Mouse (Mus musculus) brain, embryonic 14.5 days (tissue): ENCODE data around the gene Dscaml1. TPM values are rescaled to one million over a fixed set of nuclear protein-coding genes. Genes with fewer than 3 reads are reported as not detected.

ENCODE experiments used
- DNase-seq: peaks from one replicate; pipeline ENCODE4 v3.0.0-alpha.2; 2011; ENCODE audit warnings: low read depth
- CTCF ChIP-seq: fragments of 200-500 bp; IDR thresholded peaks from 2 replicates; pipeline ENCODE4 v1.5.1; 2012; ENCODE audit warnings: inconsistent platforms, mild to moderate bottlenecking, moderate library complexity, borderline replicate concordance; ENCODE audit not compliant: insufficient read depth, insufficient read length; ENCODE audit errors: extremely low read depth
- POLR2A ChIP-seq: fragments of 200-500 bp; IDR thresholded peaks from 2 replicates; pipeline ENCODE4 v1.6.1; 2012; ENCODE audit warnings: mild to moderate bottlenecking, inconsistent platforms, borderline replicate concordance; ENCODE audit not compliant: poor library complexity, insufficient read depth, insufficient read length, severe bottlenecking; ENCODE audit errors: extremely low read depth
- polyA plus RNA-seq: library from polyadenylated mRNA; depleted of rRNA; stranded (reverse); fragments of >200 nt; gene quantifications from 2 replicates; pipeline ENCODE4 v1.2.3, GENCODE M21; 2012; rRNA removed

The Dscaml1 gene
- polyA plus RNA-seq: 34.3 and 36.8 TPM in 2 replicates

DNA sequence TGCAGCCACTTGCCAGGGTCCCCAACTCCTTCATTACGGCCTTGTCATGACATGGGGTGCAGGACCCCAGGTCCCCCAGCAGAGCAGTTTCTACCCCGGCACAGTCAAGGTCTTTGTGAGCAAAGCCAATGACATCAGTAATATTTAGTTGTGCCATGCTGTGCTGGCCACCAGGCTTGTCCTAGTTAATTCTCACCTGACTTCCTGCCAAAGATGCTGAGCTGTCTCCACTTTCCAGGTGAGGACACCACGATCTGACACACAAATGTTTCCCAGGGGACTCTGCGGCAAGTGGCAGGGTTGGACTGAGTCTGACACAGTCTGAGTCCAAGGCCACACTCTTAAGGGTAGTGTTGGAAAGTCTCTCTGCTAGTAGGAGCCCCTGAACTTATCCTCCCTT lies at the start of gene Dscaml1:
Gene Dscaml1 (plus strand): TSS at position 173 of the 400 bp plus-strand sequence.
- no peak for TF ChIP-seq CTCF
- TF ChIP-seq POLR2A: no peak
- no peak for DNase-seq

DNA sequence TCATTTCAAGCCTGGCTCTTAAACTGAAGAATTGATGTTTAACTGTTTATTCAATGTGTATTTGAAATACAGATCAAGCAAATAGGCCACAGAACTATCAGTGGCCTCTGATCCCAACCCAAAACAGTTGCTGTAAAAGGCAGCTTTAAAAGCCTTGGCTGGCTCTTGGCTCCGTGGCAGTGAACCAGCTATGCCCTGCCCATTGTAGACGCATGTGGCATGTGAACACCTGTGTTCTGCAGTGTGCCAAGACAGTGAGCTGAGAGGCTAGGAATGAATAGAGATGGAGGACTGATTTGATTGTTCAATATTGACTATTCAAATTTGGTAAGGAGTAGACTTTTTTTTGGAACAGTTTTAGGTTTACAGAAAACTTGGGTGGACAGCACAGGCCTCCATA lies 49.5 kb upstream of the Dscaml1 start:
- DNase-seq: peak; percentile 32
- TF ChIP-seq POLR2A: no peak
- no peak for TF ChIP-seq CTCF

DNA sequence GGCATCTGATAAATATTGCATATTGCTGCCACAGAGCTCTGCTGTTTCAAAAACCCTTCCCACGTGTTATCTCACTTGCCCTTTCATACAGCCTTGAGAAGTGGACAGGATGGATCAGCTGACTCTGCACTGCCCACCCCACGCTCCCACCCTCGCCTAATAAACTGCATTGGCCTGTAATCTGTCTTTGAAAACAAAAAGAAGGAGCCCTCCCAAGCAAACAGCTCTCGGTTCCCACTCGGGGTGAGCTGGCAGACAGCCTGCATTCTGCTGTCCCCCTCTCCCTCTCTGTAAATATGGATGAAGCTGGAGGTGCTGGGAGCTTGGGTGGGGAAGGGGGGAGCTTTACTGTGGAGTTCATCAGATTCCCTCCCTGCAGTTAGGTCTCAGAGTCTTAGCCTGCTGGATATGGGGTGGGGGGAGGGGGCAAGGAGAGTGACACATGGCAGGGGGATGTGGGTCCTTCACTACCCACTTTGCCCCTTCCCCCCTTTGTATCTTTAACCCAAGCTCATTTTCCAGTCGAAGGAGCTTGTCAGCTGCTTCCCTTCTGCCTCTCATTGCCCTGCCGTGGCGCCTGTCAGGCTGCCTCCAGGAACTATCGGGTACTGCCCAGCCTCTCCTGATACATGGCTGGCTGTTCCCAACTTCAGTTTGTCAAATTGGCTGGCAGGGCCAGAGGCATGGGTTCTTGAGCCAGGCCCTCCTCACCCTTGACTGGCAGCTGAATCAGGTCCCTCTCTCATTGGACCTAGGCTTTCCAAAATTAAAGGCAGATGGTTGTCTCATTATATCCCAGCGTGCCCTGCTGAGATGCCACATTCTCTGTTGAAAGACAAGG lies 45.8 kb upstream of the Dscaml1 start:
- peak; percentile 85 for DNase-seq
- no peak for TF ChIP-seq POLR2A

DNA sequence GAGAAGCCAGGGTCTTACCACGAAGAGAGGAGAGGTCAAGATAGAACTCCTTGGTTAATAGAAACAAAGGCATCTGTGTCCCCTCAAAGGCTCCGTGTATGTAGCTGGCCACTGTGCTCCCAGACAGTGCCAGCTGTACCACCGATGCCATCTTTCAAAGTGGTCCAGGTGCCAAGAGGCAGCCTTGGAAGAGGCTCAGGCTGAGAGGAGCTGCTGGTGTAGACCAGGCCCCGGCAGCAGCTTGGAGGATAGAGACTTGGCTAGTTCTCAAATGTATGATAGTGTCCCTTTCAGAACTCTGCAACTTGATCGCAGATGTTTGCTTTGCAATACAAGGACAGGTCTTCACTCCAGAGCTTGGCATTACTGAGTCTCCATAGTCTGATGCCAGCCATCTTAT lies 44.1 kb upstream of the Dscaml1 start:
- DNase-seq: peak; percentile 32
- TF ChIP-seq POLR2A: no peak
- TF ChIP-seq CTCF: no peak

DNA sequence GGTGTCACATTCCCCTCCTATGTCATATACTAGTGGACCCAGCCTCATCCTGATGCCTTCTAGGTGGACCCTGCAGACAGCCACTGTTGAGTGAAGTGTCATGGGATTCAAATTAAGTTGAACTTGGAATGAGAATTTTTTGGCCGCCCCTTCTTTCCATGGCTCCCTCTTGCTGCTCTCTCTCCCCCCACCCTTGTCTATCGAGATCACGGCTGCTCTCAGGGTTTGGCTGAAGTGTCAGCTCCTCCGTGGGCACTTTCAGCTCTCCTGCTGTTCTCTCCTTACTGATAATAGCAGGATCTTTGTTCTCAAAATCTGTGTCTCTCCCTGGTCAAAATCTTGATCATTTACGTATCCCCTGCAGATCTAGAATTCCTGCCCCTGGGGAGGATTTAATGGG lies 43.6 kb upstream of the Dscaml1 start:
- TF ChIP-seq POLR2A (no peak), CTCF (no peak)
- DNase-seq: no peak

DNA sequence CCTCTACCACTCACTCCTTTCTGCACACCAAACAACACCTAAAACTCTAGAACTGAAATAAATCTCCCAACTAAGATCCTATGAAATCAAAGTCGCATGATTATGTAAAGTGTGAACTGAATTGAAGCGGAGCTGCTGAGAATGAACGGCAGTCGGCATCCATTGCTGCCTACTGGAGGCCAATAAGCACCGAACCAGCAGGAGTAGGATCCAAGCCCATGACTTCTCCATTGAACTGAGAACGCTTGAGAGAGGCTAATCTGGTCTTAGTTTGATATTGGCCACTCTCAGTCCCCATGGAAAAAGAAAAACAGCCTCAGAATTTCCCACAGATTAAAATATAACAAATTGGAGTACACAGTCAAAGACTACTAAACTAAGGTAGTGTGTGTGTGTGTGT lies 42.5 kb upstream of the Dscaml1 start:
- no peak for DNase-seq
- TF ChIP-seq POLR2A (no peak), CTCF (no peak)

DNA sequence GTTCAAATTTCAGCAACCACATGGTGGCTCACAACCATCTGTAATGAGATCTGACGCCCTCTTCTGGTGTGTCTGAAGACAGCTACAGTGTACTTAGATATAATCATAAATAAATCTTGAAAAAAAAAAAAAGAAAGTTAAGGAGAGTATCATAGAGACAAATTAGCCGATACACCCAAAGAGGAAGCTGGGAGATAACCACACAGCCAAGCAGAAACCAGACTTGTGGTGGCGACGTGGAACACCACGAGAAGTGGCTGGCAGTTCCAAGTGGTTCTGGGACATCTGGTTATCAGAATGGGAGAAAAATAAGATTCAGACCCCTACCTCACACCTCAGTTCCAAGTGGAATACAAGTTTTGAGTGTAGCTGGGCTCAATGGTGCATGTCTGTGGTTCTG lies 39.7 kb upstream of the Dscaml1 start:
- TF ChIP-seq CTCF (no peak), POLR2A (no peak)
- no peak for DNase-seq

DNA sequence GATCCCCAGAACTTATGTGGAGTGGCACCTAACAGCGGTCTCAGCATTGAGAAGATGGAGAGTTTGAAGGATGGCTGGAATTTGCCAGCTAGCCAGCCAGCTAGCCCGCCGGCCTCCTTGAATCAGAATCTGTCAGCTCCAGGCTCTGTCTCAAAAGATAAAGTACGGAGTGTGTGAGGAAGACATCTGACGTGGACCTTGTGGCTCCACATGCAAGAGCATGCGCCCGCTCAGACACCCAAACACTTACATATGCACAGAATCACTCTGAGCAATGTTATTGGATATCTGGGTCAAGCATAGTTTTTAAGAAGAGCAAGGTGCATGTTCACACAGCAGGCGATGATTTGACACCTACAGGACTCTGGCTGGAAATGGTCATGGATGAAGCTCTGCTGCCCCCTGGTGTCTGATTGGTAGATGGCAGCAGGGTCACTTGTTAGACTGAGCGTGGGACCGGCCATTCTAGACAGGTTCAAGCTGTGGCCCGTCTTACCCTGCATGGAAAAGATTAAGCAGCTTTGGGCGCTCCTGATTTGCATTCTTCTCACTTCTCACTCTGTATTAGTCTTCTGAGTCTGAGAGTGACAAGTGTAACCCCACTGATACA lies 37.9 kb upstream of the Dscaml1 start:
- peak; percentile 88 for DNase-seq
- TF ChIP-seq POLR2A (no peak), CTCF (peak; percentile 96)

DNA sequence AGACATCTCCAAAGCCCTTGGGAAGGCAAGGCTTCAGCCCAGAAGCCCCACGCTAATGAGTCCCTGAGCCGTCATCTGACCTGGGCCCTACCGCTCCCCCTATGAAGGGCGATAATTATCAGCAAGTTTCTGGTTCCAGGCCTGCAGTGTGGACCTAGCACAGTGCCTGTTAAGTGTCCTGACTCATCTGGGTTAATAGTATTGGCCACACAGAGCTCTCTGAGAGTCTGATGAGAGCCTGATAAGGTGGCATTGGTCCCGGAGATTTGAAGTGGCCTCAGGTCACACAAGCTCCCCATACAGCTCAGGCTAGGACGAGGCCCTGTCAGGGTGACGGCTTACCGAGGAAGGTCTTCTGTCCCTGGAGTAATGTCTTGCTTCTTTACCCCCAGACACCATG lies 36.8 kb upstream of the Dscaml1 start:
- TF ChIP-seq CTCF (no peak), POLR2A (no peak)

DNA sequence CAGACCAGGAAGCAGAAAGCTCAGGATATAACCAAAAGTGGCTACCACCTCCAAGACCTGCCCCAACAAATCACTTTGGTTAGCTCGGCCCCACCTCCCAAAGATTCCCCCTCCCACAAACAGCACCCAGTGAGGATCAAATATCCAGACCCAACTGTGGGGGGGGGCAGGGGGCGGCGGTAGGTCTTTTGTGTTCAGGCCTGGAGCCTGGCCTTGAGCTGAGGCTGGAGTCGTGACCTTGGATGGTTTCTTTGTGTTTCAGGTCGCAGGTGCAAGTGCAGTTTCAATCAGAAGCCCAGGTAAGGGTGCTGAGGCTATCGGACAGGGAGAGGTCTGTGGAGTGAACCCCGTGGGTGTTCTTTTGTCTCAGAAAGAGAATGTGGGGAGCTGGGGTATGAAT lies 35.1 kb upstream of the Dscaml1 start:
- TF ChIP-seq POLR2A (no peak), CTCF (no peak)
- DNase-seq: no peak

More for the DNA sequence above, 36.8 kb upstream of the Dscaml1 start:
- no peak for DNase-seq

DNA sequence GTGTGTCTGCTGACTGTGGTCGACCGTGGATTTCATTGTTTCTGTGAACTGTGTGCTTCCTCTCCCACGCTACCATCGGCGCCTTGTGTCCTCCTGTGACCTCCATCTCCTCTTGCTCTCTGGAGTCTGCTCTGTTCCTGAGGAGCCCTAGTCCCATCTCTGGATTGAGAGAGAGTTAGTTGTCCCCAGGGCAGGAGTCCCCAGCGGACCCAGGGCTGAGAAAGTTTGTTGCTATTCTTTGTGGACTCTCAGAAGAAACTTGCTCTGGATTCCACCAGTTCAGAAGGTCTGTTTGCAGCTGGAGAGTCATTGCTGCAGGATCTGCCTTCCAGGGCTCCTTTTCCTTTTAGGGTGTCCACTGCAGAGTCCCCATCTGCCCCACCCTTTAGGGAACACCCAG lies 31.2 kb upstream of the Dscaml1 start:
- no peak for TF ChIP-seq CTCF
- no peak for TF ChIP-seq POLR2A

DNA sequence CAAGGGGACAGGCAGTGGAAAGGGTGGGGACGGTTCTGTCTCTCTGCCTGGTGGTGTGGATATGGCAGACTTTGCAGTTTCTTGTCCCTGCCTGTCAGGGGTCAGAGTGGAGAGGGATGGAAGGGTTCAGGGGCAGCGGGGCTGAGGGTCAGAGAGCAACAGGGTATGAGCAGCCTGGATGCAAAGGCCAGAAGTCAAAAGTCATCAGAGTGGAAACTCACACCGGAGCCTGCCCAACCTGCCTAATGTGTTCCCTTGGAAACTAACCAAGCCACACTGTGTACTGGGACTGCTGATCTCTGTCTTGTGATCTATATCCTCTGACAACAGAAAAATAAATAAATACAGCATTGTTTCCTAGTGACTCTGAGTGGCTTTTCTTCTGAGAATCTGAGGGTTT lies 30.6 kb upstream of the Dscaml1 start:
- TF ChIP-seq POLR2A: no peak
- no peak for TF ChIP-seq CTCF
- DNase-seq: no peak

More for the DNA sequence above, 31.2 kb upstream of the Dscaml1 start:
- no peak for DNase-seq
